Mouse (Mus musculus) layer of hippocampus, adult 11-12 months (tissue): ENCODE results near the gene Ccdc85c.

ENCODE experiments used
- DNase-seq: peaks from one replicate; pipeline ENCODE4 v3.0.0; 2022; ENCODE audit warnings: low spot score

Gene Ccdc85c

DNA sequence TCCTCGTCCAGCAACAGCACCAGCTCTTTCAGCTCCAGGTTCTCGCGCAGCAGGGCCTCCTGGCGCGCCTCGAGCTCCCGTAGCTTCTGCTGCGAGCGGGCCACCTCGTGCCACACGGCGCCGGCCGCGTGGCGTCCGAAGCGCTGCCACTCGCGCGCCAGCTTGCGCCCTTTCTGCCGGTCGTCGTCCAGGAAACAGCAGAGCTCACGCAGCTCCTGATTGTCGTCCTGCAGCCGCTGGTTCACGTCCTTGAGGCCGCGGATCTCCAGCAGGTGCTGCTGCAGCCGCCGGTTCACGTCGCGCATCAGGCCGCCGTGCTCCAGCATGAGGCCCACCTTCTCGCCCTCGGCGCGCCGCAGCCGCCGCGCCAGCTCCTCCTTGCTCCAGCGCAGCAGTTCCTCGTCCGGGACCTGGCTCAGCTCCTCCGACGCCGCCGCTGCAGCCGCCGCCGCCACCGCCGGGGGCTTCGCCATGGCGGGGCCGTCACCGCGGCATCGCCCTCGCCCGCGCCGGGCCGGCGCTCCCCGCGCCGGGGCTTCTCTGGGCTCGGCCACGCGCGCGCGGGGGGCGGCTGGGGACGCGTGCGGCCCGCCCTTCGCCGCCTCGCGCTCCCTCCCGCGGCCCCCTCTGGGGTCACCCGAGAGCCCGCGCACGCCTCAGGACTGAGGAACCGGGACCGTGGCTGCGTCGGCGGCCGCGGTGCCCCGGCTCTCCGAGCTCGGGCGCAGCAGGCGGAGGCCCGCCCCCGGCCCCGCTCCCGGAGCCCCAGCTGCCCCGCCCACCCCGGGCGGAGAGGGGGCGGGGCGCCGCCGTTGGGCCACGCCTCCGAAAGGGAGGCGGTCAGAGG, at the start of gene Ccdc85c:
Gene Ccdc85c (minus strand): TSS at position 765 of the 847 bp plus-strand sequence.
- no peak for DNase-seq

DNA sequence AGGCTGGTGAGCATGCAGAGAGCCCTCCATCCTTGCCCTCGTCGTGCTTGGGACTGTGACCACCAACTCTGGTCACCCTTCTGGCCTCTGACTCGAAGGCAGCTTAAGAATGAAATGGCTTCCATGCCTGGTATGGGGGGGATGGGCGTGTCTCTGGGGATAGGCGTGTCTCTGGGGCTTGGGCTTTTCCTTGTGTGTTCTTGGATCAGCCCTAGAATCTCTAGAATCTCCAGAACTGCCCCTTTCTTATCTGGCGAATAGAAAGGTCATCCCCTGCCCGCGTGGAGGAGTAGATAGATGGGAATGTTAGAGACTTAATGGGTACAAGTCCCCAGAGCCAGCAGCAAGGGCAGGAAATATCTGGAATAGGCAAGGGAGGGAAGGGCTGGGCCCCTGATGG, 44.9 kb upstream of the Ccdc85c start:
- DNase-seq = no peak

DNA sequence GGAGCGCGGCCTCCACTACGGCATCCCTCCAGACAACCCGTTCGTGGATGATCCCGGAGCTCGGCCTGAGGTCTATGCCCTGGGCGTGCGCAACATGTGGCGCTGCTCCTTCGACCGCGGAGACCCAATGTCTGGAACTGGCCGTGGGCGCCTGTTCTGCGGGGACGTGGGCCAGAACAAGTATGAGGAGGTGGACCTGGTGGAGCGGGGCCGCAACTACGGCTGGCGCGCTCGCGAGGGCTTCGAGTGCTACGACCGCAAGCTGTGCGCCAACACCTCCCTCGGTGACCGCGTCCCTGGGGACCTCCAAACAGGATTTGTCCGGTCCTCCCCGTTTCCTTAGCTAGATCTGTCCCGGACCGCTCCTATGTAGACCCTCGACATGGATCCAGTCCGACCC, 43.3 kb upstream of the Ccdc85c start:
- DNase-seq = no peak

DNA sequence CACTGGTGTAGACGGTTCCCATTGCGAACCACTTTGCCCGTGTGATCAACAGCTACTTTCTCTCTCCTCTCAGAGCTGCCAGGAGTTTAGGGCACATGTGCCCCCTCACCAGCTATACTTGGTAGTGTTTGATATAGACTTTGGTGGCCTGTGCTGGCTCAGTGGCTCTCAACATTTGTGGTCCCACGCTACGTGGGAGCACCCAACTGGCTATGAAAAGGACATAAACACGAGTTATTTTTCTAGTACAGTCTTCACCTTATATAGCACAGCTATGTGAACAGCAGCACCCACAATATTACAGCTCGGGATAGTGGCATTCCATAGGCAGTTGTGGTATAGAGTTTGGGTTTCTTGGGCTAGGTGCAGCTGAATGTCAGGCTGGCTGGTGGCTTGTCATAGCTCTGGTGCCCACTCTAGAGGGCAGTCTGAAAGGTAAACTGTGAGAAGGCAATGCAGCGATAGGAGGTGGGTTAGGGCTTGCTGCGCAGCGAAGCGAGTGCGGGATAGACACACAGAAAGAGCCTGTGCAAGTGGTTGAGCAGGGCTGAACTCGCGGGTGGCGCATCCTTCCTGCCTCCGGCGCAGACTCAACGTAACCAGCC, 42.7 kb upstream of the Ccdc85c start:
- no peak for DNase-seq

DNA sequence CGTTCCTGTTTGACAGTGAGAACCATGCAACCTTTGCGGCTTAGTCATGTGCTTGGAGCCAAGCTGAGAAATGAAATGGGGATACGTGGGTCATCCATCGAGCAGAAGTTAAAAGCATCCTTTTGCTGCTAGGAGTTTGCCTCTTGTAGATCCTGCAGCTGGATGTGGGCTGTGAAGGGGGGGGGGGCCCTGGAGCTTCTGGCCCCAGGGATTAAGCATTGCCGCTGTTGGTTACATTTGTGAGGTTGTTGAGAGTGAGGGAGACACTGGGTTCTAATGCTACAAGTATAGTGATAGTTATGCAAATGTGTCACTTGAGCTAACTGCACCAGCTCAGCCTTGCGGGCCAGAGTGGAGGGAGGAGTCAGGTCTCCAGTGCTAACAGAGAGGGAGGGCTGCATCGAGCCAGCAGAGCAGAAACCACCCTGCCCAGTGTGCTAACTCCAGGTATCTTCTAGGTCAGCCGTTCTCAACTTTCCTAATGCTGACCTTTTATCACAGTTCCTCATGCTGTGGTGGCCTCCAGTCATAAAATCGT, 42.0 kb upstream of the Ccdc85c start:
- no peak for DNase-seq

DNA sequence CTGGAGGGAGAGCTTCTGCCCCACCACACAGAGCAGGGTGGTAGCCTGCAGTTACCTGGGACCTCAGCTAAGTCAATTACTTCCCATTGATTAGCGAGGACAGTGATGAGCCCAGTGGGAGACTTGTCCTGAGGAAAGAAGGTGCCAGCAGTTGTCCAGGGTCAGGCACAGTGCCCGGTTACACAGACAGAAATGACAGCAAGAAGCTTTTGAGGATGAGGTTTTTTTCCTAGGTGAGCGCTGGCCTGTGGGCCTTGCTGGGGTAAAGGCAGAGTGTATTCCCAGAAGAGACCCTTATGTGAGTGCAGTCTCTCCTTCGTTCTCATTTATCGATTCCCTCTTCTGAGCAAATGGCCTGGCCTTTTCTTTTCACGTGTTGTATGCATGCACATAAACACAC, 41.4 kb upstream of the Ccdc85c start:
- no peak for DNase-seq

DNA sequence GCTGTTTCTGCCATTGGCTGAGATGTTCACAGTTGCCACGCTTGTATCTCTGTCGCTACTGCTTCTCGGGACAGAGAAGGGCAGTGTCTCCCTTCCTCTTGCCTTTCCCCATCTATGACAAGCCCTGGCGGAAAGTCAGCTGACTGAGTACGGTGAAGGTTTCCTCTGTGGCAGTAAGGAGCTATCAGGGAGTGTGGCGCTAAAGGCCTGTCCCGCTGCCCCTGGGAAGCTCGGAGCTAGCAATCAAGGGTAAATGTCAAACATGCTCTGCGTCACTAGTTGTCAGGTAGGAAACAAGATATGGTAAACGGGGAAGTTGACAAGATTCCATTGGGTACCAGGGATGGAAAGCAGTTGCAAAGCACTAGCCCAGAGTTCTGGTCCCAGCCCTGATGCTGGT, 40.6 kb upstream of the Ccdc85c start:
- DNase-seq = no peak

DNA sequence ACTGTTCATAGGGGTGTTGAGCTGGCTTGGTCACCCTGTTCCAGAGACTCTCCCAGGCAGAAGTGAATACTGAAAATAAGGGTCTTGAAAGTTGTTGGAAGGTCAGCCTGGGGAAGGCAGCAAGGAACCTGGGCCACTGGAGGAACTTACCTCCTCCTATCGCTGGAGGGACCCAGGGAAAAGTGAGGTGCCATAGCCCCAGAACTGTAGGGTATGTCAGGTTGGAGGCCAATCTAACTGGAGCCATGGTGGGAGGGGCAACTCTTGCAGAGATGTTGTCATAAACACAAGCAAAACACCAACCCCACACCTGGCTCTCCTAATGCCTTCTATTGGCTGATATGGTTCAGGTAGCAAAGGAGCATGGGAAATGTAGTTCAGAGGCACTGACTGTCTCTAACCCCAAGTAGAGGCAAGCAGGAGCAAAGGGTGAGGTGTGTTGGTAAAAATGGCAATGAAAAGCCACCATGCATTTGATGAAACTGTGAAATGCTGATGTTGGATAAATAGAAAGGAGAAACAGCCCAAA, 38.1 kb upstream of the Ccdc85c start:
- DNase-seq = no peak

DNA sequence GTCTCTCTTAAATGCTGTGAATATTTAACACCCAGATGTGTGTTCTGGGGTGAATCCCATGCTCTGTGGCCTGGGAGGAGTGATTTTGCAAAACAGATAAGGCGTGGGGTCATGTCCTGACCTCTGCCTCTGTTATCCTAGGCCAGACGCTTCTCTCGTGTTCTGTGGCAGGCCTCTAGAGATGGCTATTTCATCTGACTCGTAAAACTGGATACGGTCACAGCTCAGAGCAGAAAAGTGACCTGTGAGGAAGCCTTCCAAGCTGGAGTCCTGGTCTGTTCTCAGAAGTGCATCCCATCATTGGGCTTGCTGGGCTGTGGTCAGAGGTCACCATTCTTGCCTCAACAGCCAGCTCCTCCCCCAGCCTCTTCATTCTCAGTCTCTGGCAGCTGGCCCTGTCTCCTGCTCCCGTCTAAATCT, 37.2 kb upstream of the Ccdc85c start:
- DNase-seq = no peak

DNA sequence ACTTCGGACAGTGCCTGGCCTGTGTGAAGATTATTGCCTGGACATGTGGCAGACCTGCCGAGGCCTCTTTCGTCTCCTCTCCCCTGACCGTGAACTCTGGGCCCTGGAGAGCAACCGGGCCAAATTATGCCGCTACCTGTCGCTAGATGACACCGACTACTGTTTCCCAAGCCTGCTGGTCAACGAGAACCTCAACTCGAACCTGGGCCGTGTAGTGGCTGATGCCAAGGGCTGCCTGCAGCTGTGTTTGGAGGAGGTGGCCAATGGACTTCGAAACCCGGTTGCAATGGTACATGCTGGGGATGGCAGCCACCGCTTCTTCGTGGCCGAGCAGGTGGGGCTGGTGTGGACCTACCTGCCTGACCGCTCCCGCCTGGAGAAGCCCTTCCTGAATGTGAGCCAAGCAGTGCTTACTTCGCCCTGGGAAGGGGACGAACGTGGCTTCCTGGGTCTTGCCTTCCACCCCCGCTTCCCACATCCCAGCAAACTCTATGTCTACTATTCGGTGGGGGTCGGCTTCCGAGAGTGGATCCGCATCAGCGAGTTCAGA, 36.6 kb upstream of the Ccdc85c start:
- no peak for DNase-seq

DNA sequence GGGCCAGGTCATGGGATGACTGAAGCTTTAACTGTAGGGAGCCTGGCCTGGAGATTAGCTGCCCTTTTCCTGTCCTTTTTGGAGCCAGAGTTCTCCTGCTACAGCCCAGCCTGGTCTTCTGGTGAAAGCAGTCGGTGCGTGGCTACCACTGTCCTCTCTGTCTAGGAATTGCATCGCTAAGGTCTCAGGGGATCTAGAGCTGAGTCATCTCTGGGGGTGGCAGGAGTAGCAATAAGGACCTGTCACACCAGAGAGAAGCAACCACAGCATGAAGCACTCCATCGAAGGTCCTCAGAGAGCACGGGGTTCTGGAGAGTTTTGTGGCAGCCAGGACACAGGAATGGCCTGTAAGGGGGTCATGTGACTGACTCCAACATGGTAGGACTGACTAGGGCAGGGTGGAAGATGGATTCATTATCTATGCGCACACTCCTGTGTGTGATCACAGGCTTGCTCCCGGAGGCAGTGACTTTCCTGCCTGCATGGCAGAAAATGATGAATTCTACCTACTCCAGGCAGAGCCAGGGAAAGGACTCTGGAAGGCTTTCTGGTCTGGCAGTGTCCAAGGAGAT, 35.3 kb upstream of the Ccdc85c start:
- DNase-seq = no peak

DNA sequence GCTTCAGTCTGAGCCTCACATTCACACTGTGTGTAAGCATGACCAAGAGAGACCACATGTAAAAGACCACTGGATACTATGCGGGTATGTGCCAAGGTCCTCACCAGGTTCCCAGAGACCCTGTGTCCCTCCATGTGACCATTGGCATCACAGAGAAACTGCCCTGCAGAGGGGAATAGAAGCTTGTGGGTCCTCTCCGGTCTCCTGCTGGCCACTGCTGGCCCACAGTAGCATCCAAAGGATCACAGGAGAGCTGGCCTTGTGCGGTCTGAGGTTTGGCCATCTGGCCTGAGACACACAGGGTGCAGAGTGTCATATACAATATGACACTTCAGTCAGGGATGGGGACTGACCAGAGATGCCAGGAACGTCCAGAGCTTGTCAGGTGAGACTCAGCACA, 34.8 kb upstream of the Ccdc85c start:
- no peak for DNase-seq

DNA sequence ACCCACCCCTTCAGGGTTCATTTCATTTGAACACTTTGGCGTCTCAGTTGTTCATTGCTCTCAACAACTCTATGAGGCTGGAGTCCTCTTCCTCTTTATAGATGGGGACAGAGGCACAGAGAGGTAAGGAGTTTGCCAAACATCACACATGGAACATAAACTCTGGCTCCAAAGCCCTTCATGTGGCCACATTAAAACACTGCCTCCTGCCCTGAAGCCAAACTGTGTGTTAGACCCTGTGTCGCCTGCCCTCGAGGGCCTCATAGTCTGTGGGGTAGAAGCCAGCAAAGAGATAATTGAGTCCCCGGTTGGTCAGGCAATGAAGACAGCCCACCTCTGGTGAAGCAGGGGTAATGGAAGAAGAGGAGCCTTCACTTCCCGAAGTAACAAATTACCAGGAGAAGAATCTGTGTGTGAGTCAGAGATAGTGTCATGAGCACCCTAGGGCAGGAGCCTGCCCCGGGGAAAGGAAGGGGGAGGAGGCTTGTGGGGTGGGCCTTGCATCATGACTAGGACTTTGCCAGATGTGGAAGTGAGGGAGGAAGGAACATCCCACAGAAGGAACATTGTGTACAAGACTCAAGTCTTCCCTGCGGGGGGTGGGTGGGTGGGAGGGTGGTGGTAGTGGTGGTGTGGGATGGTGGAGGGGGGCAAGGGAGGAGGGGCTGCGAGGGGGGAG, 34.0 kb upstream of the Ccdc85c start:
- no peak for DNase-seq

DNA sequence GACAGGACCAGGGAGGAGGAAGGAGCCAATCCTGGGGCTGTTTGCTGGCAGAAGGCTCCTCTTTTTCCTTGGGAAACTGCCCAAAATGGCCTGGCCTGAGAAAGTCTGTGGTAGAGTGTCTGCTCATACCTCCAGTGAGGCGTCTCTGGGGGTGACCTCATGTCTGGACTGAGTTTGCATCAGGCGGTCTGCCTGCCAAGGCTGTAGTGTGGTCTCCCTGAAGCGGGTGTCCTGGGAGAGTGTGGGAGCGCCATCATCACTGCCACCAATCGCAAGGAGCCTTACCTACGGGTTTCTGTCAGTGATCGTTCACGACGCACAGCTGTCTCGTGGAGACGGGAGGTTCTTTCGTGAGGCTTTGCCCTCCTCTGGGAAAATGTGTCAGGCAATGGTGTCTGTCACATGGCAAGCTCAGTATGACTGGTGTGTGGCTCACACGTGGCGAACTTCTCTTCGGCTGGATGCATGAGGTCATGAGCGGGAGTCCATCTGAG, 33.2 kb upstream of the Ccdc85c start:
- DNase-seq = no peak

DNA sequence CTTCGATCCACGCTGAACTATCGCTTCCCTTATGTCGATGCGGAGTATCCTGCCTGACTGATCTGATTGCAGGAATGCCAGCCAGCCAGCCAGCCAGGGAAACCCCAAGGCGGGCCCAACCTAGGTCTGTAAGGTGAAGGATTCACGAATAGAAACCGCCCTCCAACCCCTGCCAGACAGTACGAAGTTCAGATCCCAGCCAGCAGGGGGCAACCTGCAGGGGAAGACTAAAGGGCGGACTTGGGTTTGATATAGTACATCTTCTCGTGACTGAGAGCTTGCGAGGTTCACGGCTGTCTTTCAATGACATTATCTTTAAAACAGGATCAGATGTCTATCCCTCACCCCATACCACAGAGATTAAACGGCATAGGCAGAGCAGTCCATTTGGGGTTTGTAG, 32.3 kb upstream of the Ccdc85c start:
- no peak for DNase-seq

DNA sequence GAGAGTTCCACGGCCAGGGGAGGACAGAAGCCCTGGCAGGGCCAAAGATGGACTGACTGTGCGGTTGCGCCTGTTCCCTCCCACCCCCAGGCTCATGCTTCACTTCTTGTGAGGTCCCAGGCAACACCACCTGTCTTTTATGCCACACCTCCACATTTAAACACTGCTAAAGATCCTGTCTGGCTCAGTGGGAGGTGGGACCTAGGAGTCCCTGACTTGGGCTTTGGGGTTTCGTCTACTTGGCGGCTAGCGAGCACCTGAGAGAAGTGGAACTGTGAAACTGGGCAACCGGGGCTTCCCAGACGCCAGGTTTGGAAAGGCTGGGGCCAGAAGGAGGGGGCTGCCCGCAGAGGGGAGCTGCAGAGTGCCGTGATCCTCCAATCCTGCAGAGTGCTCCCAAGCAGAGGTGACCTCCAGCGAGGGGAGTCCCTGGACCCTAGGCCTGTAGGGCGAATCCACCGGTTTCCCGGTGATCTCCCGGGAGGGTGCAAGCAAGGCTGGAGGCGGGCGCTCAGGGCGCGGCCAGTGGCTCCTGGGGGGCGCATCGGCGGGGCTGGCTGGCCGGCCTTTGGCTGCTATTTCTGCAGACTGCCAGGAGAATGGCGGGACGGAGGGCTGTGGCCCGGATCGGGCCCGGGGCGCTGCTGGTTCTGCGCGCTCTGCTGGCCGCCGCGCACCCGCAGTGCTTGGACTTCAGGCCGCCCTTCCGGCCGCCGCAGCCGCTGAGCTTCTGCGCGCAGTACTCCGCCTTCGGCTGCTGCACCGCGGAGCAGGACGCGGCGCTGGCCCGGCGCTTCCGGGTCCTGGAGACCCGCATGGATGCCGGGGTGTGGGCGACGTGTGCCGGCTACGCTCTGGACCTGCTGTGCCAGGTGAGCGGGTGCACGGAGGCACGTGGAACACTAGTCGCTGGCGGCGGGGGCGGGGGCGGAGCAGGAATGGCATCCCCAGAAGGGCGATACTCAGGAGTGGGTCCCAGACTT, 30.9 kb upstream of the Ccdc85c start, which contains the start of gene Hhipl1:
Gene Hhipl1 (plus strand): TSS at position 459 of the 983 bp plus-strand sequence.
- DNase-seq = no peak

DNA sequence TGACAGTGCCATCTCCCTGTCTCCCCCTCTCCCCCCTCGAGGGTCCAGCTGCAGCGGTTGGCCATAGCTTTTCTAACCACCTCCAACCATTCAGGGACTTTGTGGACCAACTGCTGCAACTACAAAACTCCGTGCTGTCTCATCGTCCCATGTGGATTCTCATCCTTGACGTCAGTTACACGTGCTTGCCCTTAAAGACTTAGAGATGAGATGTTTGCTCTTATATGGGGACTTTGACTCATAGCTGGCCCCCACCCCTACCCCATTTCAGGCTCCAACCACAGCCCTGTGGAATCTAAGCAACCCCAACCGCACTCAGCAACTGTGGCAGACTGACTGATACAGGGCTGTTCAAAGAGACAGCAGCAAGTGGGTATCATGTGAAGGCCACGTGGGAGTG, 29.9 kb upstream of the Ccdc85c start:
- DNase-seq = no peak

DNA sequence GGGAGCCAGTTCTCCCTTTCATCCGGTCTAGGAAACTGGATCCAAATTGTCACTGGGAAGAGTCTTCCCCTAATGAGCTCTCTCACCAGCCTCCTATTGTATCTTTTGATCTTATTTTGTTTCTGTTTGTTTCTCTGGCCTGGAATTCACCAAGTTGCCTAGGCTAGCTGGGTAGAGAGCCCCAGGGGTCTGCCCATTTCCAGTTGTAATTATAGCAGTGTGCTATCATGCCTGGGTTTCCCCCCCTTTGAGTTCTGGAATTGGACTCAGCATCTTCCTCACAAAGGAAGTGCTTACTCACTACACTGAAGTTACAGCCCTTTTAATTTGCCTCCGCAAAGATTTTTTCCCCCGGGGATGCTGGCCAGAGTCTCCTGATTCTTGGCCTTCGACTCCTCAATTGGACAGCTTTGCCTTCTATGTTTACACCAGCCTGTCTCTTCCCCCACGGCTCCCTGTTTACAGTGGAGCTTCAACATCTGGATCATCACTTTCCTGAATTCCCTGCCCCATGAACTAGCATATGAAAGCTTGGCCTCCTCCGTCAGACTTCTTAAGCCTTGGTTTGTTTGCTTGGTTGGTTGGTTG, 28.6 kb upstream of the Ccdc85c start:
- DNase-seq = no peak

DNA sequence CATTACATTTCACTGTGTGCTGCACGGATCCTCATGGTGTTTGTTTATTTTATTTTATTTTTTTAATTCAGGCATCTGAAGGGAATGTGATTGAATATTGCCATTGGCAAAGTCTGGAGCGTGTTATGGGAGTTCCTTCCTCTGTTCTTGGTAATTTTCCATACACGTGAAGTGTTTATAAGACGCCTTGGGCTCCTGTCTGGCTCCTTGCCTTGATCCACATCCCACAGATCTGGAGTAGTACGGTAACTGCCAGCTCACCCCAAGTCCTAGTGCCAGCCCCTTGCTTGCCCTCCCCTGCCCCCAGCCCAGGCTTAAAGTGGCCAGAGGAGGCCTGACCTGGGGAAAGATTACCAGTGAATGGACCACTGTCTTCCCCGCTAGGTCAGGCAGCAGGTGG, 25.8 kb upstream of the Ccdc85c start:
- no peak for DNase-seq

DNA sequence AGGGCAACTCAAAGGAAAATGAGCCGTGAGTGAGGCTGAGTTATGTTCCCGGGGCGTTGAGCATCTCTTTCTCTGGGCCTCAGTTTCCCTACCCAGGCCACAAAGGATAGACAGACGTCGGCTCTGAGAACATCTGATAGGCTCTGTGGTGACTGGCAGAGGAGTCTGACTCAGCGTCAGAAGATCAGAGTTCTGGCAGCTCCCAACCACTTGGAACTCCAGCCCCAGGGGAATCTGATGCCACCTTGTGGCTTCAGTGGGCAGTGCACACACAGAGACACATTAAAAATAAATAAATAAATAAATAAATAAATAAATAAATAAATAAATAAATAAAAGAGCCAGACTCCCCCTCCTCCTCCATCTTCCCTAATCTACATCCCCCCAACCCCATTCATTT, 21.8 kb upstream of the Ccdc85c start:
- no peak for DNase-seq
